Mouse (Mus musculus) forebrain, embryonic 12.5 days (tissue): ENCODE results near the gene Sox5. TPM values are rescaled to one million over a fixed set of nuclear protein-coding genes. Genes with fewer than 3 reads are reported as not detected.

Experiments
- ATAC-seq: fragments of 200-750 bp; cut with Nextera tagmentation; 2 replicates; pipeline ENCODE4 v1.8.0; 2017; ENCODE audit warnings: moderate TSS enrichment; ENCODE audit not compliant: low FRiP score
- H3K27ac ChIP-seq: fragments of 300-500 bp; sonication (generic); 2 replicates; pipeline ENCODE4 v1.5.1; 2016; ENCODE audit warnings: mild to moderate bottlenecking
- H3K27me3 ChIP-seq: fragments of 300-500 bp; sonication (generic); 2 replicates; pipeline ENCODE4 v1.6.1; 2016; ENCODE audit warnings: mild to moderate bottlenecking
- H3K36me3 ChIP-seq: fragments of 300-500 bp; sonication (generic); replicated peaks from 2 replicates; pipeline ENCODE4 v1.6.1; 2016; ENCODE audit warnings: mild to moderate bottlenecking
- H3K4me1 ChIP-seq: fragments of 300-500 bp; sonication (generic); 2 replicates; pipeline ENCODE4 v1.6.1; 2016
- H3K4me2 ChIP-seq: fragments of 300-500 bp; sonication (generic); 2 replicates; pipeline ENCODE4 v1.6.1; 2016; ENCODE audit warnings: mild to moderate bottlenecking, moderate library complexity
- H3K4me3 ChIP-seq: fragments of 300-500 bp; sonication (generic); replicated peaks from 2 replicates; pipeline ENCODE4 v1.5.1; 2016; ENCODE audit warnings: mild to moderate bottlenecking
- H3K9ac ChIP-seq: fragments of 300-500 bp; sonication (generic); 2 replicates; pipeline ENCODE4 v1.6.1; 2016; ENCODE audit warnings: mild to moderate bottlenecking
- H3K9me3 ChIP-seq: fragments of 300-500 bp; sonication (generic); 2 replicates; pipeline ENCODE4 v1.6.1; 2016
- WGBS: fragments of 180-500 bp; shearing (Covaris S2); methylation state at CpG from one replicate; pipeline ENCODE4 v1.1.7; 2016; 5-methylcytosine and 5-hydroxymethylcytosine counted together
- polyA plus RNA-seq: library from polyadenylated mRNA; unstranded; fragments of >200 nt; fragmentation: Nextera tagmentation; extraction: Ambion mirVana; gene quantifications from 2 replicates; pipeline ENCODE4 v1.2.1, GENCODE M21; 2016

The Sox5 gene
- polyA plus RNA-seq, 1 experiment from 2014 or later: 89.0 TPM

GRCm38 (mm10) chr6:144320327-144320726, 461.4 kb downstream of the Sox5 start:
- Histone ChIP-seq H3K27me3 (no peaks in the 10 kb centered on the region), H3K9me3 (no peaks in the 10 kb centered on the region), H3K36me3 (no peaks in the 10 kb centered on the region), H3K4me1 (peaks cover 3% of the 10 kb centered on the region; the same call in 1 of the 2 replicates), H3K4me2 (no peak overlapping the region), H3K27ac (no peak overlapping the region), H3K9ac (no peak overlapping the region), H3K4me3 (no peak overlapping the region)
- no peak for ATAC-seq

- Histone ChIP-seq H3K4me3 (no peak overlapping the region), H3K27ac (no peak overlapping the region), H3K36me3 (no peaks in the 10 kb centered on the region), H3K4me1 (peaks cover 3% of the 10 kb centered on the region; the same call in 1 of the 2 replicates), H3K9ac (no peak overlapping the region), H3K4me2 (no peak overlapping the region), H3K9me3 (no peaks in the 10 kb centered on the region), H3K27me3 (no peaks in the 10 kb centered on the region)
- ATAC-seq: no peak
- WGBS: 72% methylated on average over 6 of the region's 6 CpGs
Observed at GRCm38 (mm10) chr6:144319717-144320116, 462.1 kb downstream of the Sox5 start.

DNA sequence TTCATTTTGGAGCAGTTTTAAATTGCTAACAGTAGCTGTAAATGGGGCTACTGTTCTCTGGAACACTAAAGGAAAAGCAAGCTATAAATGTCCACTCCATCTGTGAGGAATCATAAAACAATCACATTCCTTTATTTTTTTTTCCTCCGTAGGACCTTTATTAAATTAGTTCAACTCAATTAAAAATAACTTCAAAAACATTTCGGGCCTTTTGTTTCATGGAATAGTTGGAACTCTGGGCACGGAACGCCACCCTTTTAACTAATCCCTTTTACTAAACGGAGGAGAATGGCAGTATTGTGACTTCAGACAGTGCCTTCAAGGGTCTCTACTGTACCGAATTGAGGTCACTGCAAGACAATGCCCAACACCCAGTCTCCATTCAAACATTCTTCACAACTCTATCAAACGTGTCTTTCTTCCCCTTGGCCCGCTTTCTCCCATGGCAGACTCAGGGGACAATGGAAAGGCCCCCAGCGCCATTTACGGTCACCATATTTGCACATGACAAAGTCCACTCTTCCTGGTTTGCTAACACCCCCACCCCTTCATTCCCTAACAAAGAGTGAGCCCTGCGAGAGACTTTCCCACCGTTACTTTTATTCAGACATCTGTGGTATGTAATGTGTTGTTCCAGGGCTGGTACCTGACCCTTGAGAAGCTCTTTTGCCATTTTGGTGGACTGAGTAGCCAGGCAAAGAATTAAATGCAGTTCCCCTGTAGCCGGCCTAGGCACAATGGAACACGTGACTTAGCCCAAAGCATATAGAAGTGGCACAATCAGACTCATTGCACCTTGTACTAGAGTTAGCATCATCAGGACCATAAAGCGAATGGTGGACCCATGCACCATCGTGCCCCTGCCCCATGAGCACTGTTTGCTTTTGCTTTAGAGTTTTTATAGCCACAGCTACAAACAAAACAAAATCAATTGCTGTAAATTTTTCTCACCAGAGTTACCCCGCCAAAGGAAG, 468.7 kb downstream of the Sox5 start:
- Histone ChIP-seq H3K36me3 (no peaks in the 10 kb centered on the region), H3K9me3 (no peaks in the 10 kb centered on the region), H3K4me2 (peak overlapping the region; percentile 4; the same call in 1 of the 2 replicates), H3K27me3 (no peaks in the 10 kb centered on the region), H3K4me3 (no peak overlapping the region), H3K27ac (peak overlapping the region; percentile 64), H3K4me1 (peaks cover 22% of the 10 kb centered on the region), H3K9ac (no peak overlapping the region)
- 23% methylated on average over 17 of the region's 17 CpGs for WGBS
- ATAC-seq: peak; percentile 86

GRCm38 (mm10) chr6:144312282-144312780, 469.4 kb downstream of the Sox5 start:
- H3K27ac ChIP-seq: 0 out of 2 replicates have a peak overlapping the region, but pooled peaks have one; percentile 1

DNA sequence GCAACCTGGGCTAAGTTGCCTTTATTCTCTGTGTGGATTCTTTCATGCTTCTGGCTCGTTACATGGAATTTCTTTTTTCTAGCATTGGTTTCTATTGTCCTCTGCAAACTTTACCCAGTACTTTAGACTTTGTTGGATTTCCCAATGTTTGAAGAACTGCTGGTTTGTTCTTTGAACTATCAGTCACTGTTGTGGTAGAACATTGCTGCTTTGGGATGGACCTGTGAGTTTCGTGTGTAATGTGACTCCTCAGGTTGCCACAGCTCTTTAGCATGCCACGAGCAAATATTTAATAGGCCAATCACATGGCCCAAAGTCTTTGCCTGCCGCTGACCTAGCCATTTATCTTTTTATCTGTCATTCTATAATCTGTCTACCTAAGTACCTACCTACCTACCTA, 470.0 kb downstream of the Sox5 start:
- no peaks in the 10 kb centered on the region for H3K9me3 ChIP-seq
- ATAC-seq: no peak
- WGBS: 54% methylated on average over 4 of the region's 4 CpGs

More at GRCm38 (mm10) chr6:144312282-144312780, 469.4 kb downstream of the Sox5 start:
- peaks cover 22% of the 10 kb centered on the region for H3K4me1 ChIP-seq
- H3K4me3 ChIP-seq: no peak overlapping the region
- ATAC-seq: no peak
- H3K9me3 ChIP-seq: no peaks in the 10 kb centered on the region
- H3K4me2 ChIP-seq: no peak overlapping the region
- H3K9ac ChIP-seq: no peak overlapping the region
- H3K36me3 ChIP-seq: no peaks in the 10 kb centered on the region
- H3K27me3 ChIP-seq: no peaks in the 10 kb centered on the region
- WGBS: 57% methylated on average over 7 of the region's 7 CpGs

DNA sequence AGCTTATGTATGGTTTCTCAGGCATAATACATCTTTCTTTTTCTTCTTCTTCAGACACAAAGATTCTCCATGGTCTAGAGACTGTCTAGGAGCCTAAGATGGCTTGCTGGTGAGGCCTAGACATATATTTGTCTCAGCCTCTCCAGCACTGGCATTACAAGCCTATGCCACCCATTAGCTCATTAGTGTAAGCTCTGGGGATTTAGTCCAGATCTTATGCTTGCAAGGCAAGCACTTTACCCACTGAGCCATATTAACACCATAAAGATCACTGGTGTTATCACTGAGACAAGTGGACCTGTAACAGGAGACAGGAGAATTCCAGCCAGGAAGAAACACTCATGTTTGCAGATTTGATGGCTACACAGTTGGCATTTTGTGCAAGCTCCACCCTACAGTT, 472.6 kb downstream of the Sox5 start:
- no peak overlapping the region for H3K9ac ChIP-seq
- no peaks in the 10 kb centered on the region for H3K36me3 ChIP-seq
- H3K4me3 ChIP-seq: no peak overlapping the region
- H3K4me2 ChIP-seq: no peak overlapping the region
- peaks cover 22% of the 10 kb centered on the region for H3K4me1 ChIP-seq
- no peaks in the 10 kb centered on the region for H3K9me3 ChIP-seq
- ATAC-seq: no peak
- no peak overlapping the region for H3K27ac ChIP-seq
- no peaks in the 10 kb centered on the region for H3K27me3 ChIP-seq

More for the DNA sequence above, 470.0 kb downstream of the Sox5 start:
- no peak overlapping the region for H3K9ac ChIP-seq
- H3K27ac ChIP-seq: 0 out of 2 replicates have a peak overlapping the region, but pooled peaks have one; percentile 1
- H3K4me2 ChIP-seq: no peak overlapping the region
- H3K36me3 ChIP-seq: no peaks in the 10 kb centered on the region
- H3K4me3 ChIP-seq: no peak overlapping the region
- no peaks in the 10 kb centered on the region for H3K27me3 ChIP-seq
- H3K4me1 ChIP-seq: peaks cover 22% of the 10 kb centered on the region

- Histone ChIP-seq H3K27me3 (no peaks in the 10 kb centered on the region), H3K27ac (no peak overlapping the region), H3K9me3 (no peaks in the 10 kb centered on the region), H3K4me3 (no peak overlapping the region), H3K36me3 (no peaks in the 10 kb centered on the region), H3K4me2 (no peak overlapping the region), H3K4me1 (peaks cover 8% of the 10 kb centered on the region; the same call in 1 of the 2 replicates), H3K9ac (no peak overlapping the region)
- 94% methylated on average over 12 of the region's 12 CpGs for WGBS
- no peak for ATAC-seq
Observed at GRCm38 (mm10) chr6:144307551-144308149, 474.1 kb downstream of the Sox5 start.

DNA sequence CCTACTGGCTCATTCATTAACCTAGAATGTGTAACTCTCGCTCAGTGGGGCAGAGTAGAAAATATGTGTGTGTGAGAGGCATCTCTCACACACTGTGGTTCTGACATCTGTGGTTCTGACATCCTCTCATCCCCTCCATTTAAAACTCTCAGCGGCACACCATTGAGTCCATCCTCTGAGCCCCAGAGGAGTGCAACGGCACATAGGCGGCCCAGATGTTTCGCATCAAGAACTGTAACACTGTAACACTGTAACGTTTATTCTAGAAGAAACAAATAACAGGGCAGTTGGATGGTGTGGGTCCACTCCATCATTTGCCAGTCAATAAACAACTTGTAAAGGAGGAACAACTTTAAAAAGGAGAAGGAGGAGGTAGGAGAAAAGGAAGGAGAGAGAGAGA, 479.0 kb downstream of the Sox5 start:
- Histone ChIP-seq H3K4me1 (peaks cover 10% of the 10 kb centered on the region), H3K9me3 (no peaks in the 10 kb centered on the region), H3K36me3 (no peaks in the 10 kb centered on the region), H3K4me3 (no peak overlapping the region), H3K4me2 (no peak overlapping the region), H3K27me3 (no peaks in the 10 kb centered on the region), H3K27ac (no peak overlapping the region), H3K9ac (no peak overlapping the region)
- WGBS: 93% methylated on average over 6 of the region's 6 CpGs
- no peak for ATAC-seq

GRCm38 (mm10) chr6:144301082-144301481, 480.7 kb downstream of the Sox5 start:
- 0 out of 2 replicates have a peak, but pooled peaks have one; percentile 61 for ATAC-seq

DNA sequence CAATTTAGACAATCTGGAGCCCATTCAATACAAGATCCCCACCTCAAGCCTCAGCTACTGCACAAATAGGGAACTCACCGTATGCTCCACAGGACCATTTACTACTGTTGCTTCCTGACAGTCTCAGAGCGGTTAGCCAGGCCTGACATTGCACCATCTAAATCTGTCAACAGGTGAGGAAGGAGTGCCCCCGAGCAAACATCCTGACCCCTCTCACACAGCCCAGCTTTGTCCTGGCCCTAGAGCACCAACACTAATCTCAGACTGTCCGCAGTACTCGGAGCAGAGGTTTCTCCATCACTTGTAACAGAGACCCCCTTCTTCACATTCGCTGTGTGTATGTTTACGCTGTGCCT, 482.3 kb downstream of the Sox5 start:
- peaks cover 3% of the 10 kb centered on the region; the same call in 1 of the 2 replicates for H3K9me3 ChIP-seq

More at GRCm38 (mm10) chr6:144301082-144301481, 480.7 kb downstream of the Sox5 start:
- H3K27me3 ChIP-seq: no peaks in the 10 kb centered on the region
- no peak overlapping the region for H3K9ac ChIP-seq
- H3K27ac ChIP-seq: no peak overlapping the region
- peaks cover 10% of the 10 kb centered on the region for H3K4me1 ChIP-seq
- H3K4me3 ChIP-seq: no peak overlapping the region
- WGBS: 31% methylated on average over 4 of the region's 4 CpGs
- no peaks in the 10 kb centered on the region for H3K36me3 ChIP-seq
- H3K9me3 ChIP-seq: no peaks in the 10 kb centered on the region; the same call in 1 of the 2 replicates
- no peak overlapping the region for H3K4me2 ChIP-seq

GRCm38 (mm10) chr6:144298641-144299502, 482.9 kb downstream of the Sox5 start:
- no peak overlapping the region for H3K4me3 ChIP-seq
- H3K36me3 ChIP-seq: no peaks in the 10 kb centered on the region
- ATAC-seq: no peak
- peaks cover 3% of the 10 kb centered on the region; the same call in 1 of the 2 replicates for H3K9me3 ChIP-seq
- no peak overlapping the region for H3K4me2 ChIP-seq
- peaks cover 10% of the 10 kb centered on the region for H3K4me1 ChIP-seq
- H3K27me3 ChIP-seq: no peaks in the 10 kb centered on the region
- H3K27ac ChIP-seq: no peak overlapping the region
- WGBS: 86% methylated on average over 23 of the region's 23 CpGs
- H3K9ac ChIP-seq: no peak overlapping the region

More for the DNA sequence above, 482.3 kb downstream of the Sox5 start:
- peaks cover 10% of the 10 kb centered on the region for H3K4me1 ChIP-seq
- no peak overlapping the region for H3K4me3 ChIP-seq
- H3K4me2 ChIP-seq: no peak overlapping the region
- no peak overlapping the region for H3K27ac ChIP-seq
- H3K36me3 ChIP-seq: no peaks in the 10 kb centered on the region
- 83% methylated on average over 7 of the region's 7 CpGs for WGBS
- H3K27me3 ChIP-seq: no peaks in the 10 kb centered on the region
- no peak overlapping the region for H3K9ac ChIP-seq
- no peak for ATAC-seq
